Mouse (Mus musculus) ovary, postnatal 14 days (tissue): ENCODE results near the gene Ccnd2.

ENCODE experiments used
- DNase-seq: peaks from one replicate; pipeline ENCODE4 v3.0.0; 2022; ENCODE audit warnings: low spot score

Ccnd2 gene

DNA sequence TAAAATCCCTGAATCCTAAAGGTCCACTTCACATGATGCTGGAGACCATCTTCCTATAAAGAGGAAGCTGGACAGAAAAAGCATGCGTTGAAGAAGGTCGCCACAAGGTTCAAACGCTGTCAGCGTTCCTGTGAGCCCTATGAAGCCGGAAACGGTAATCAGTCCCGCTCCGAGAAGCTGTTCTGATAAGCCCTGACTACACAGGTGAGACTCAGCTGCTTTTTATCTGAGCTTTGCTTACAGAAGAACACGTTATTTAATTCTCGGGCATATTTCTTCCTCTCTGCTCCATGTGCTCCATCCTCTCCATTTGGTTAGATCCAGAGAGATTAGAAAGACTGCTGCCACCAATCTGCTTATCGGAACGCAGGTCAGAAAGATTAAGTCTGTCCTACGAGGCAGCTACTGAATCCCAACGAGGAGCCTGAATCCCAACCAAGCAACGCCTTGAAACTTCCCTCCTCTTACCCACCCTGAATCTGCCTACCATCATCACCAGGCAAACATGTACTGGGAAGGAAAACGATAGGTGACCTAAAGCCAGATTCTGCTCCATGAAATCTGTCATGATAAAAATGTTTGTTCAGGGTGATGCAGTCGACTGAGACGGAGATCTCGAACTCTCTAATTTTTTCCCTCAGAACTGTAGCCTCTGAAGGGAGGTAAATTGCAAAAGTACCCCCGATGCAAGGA, 43.5 kb downstream of the Ccnd2 start:
- no peak for DNase-seq

DNA sequence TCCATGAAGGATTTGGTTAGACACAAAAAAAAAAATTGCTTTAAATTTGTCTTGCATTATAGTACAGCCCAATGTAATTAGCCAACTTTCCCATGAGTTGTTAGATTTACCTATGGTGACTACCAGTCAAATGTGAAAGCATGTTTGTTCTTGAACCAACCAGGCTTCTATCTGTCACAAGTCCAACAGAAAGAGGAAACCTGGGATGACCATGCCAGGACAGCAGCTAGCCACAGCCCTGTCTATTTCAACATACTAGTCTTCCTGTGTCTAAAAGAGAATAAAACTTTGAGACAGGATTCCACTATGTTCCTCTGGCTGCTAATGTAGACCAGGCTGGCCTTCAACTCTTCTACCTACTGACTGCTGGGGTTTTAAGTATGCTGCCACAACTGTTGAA, 44.6 kb downstream of the Ccnd2 start:
- no peak for DNase-seq

DNA sequence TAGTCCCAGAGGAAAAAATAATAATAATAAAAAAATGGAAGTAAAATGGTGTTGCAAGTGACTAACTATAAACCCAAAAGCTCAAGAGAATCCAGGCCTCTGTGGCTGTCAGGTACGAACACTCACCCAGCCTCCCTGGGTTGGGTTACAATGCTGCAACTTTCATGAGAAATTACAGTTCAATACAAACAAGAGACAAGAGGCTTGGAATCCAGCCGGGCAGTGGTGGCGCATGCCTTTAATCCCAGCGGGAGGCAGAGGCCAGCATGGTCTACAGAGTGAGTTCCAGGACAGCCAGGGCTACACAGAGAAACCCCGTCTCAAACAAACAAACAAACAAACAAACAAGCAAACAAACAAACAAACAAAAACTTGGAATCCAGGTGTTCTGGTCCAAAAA, 45.3 kb downstream of the Ccnd2 start:
- DNase-seq = no peak

DNA sequence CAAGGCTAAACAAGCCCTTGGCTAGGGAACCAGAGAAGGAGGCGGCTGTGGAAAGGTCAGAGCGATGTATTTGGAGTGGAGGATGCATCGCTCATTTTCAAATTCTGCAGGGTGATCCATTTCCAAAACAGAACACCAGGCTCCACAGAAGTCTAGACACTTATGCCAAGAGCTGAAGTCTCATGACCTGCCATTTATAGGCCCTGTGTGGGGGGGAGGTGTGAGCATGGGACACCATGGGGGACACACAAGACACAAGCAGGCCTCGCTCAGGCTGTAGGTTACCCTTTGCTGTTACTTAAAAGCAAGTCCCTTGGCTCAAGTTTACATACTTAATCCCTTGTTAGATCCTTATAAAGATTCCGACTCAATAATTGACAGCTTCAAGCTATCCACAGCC, 45.8 kb downstream of the Ccnd2 start:
- no peak for DNase-seq

DNA sequence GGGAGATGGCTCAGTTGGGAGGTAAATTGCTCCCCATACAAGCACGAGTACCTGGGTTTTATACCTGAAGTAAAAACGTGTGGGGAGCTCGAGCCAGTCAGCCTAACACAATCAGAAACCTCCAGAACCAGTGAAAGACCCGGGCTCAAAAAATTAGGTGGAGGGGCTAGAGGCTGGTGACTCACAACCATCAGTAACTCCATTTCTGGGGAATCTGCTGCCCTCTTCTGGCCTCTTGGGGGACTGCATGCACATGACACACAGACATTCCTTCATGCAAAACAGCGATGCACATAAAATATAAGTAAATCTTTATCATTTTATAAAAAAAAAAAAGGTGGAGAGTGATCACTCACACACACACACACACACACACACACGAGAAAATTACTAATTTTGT, 46.9 kb downstream of the Ccnd2 start:
- no peak for DNase-seq

DNA sequence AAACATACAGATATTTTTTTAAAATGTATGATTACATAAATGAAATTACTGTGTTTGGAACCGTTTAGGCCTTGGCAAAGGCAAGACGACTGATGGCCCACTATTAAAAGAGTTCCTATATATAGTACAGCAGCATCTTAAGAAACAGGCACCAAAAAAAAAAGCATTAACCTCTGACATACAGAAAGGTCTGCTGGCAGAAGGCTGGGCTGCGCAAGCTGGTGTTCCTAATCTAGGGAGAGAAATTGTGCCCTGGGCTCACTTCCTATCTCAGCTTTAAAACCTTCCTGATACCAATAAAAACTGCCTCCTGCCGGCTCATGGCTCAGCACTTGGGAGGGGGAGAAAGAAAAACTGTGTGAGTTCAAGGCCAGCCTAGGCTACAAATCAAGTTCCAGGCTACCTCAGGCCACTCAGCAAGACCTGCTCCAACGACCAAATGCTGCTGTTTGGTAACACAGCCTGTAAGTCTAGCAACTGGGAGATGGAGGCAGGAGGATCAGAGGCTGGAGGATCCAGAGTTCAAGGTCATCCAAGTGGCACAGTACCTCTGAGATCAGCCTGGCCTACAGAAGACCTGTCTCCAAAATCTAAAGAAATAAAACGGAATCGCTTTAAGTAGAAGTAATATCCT, 47.5 kb downstream of the Ccnd2 start:
- no peak for DNase-seq

DNA sequence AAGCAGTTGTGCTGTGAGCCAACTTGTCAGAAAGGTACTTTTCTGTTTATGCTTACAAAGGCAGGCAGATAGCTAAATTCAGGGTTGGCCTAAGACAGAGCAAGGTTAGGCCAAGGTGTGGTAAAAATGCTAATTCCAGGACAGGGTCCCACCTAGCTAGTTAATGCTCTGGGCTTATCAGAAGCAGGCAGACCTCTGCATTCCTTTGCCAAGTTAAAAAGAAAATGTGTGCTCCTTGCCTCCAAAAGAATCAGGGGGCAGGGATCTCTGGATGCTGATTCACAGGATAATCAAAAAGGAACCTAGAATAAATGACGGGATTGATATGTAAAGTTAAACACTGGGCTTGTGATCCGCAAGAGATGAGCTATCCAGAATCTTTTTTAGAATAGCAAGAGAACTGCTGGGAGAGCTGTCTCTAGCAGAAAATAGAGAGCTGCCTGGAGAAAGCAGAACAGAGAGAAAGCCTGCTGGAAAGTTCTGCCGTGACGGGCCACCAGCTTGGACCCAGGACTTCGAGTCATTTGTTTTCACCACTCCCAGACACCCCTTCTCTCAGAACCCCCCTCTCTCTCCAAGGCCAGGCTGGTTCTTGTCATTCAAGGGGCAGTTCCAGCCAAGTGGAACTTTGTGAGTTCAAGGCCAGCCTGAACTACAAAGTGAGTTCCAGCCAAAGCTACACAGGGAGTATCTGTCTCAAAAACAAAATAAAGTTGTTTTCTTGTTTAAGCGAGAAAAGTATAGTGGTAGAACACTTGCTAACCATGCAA, 48.3 kb downstream of the Ccnd2 start:
- no peak for DNase-seq

DNA sequence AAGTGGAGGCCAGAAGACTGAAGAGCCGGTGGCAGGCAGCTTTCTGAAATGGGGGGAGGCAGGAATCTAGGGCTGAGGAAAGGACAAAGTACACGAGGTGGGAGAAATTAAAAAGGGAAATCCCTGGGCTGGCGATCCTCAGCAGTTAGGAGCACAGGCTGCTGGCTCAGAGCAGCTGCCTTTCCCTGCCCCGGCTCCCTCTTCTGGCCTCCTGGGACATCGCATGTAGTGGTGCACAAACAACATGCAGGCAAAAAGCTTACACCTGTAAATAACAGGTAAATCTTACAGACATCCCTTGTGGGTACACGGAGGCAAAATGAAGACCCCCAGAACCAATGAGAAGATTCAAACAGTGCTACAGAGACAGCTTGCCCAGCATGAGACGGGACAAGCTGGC, 57.4 kb downstream of the Ccnd2 start:
- DNase-seq = no peak

DNA sequence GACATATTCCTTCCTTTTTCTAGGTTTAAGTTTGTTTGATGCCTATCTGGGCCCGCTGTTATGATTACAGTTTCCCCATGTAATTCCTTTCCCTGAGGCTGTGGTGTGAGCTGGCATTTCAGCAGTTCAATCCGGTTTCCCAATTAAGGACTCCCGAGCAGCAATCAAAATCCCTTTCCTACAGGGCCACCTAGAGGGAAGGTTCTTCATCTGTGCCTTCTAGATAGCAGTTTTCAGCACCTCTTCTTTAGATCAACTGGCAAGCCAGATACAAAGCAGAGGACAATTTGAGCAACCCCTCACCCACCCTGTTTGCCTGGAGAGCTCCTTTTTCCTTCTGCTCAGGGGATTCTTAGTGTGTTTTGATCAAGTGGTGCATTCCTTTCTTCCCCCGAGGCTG, 65.3 kb downstream of the Ccnd2 start:
- no peak for DNase-seq

DNA sequence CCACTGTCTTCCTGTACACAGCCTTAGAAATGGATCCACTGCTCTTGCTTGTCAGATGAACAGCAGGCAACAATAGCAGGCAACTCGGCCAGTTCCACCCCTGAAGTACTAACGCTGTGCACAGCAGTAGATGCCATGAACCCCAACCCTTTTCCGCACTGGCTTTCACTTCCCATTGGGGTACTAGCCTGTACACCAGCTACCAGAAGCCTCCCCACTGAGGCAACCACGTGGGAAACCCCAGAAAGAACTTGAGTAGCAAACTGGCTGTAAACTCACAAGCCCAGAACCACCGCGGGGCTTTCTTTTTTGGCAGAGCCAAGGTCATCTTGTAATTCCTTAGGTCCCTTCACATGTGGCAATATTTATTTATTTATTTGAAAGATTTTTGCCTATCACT, 70.2 kb downstream of the Ccnd2 start:
- no peak for DNase-seq

DNA sequence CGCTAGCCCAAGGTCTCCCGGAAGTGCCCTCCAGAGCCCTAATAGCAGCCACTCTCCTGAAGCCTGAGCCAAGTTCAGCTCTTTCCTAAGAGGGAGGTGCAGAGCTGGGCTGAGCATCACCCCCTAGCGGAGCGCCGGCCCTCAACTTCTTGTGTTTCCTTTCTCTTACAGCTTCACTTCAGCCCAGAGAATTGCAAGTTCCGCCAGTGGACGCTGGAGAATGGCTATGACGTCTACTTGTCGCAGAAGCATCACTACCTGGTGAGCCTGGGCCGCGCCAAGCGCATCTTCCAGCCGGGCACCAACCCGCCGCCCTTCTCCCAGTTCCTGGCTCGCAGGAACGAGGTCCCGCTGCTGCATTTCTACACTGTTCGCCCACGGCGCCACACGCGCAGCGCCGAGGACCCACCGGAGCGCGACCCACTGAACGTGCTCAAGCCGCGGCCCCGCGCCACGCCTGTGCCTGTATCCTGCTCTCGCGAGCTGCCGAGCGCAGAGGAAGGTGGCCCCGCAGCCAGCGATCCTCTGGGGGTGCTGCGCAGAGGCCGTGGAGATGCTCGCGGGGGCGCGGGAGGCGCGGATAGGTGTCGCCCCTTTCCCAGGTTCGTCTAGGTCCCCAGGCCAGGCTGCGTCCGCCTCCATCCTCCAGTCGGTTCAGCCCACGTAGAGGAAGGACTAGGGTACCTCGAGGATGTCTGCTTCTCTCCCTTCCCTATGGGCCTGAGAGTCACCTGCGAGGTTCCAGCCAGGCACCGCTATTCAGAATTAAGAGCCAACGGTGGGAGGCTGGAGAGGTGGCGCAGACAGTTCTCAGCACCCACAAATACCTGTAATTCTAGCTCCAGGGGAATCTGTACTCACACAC, 71.9 kb downstream of the Ccnd2 start:
- DNase-seq = peak; percentile 26
